Mouse (Mus musculus) gastrocnemius, postnatal 14 days (tissue): ENCODE data around the gene Nrm. TPM values are rescaled to one million over a fixed set of nuclear protein-coding genes. Genes with fewer than 3 reads are reported as not detected.

Experiments used
- DNase-seq: peaks from one replicate; pipeline ENCODE4 v3.0.0; 2021; ENCODE audit warnings: mixed read lengths
- intact Hi-C: fragments of 180-260 bp; cut with DNase I; formaldehyde crosslinking; loops from one replicate; pipeline ENCODE4 v1.15.1; 2025; ENCODE audit warnings: low total_unique reads
- long read RNA-seq, 2 experiments: library from polyadenylated mRNA; stranded (forward); transcript quantifications; one replicate each; pipeline ENCODE4 v2.0.0; 2021
- total RNA-seq, 2 experiments: library from RNA; stranded (reverse); gene quantifications; 2 replicates each; pipeline ENCODE4 v1.2.3; 2021

Gene Nrm
- 1 to 10 TPM; 4.8 TPM for total RNA-seq
- long read RNA-seq, experiment 1, transcript Nrm-201 (4 exons, 1,466 nt): major isoform, 5 of 5 reads
- long read RNA-seq, experiment 1, partial matches to known transcripts: 0 of 5 reads
- long read RNA-seq, experiment 1, other reads (novel, unspliced or antisense): 0 of 5 reads
- long read RNA-seq, experiment 2, partial matches to known transcripts: 0 of 4 reads
- long read RNA-seq, experiment 2, other reads (novel, unspliced or antisense): 0 of 4 reads

GRCm38 (mm10) chr17:35861198-35861857 is at the start of gene Nrm:
Nrm (plus strand) TSS chr17:35861318.
- DNase-seq: peak; percentile 91
- intact Hi-C loops: no loop called here

- no peak for DNase-seq
- intact Hi-C loops: no loop called here
Observed at GRCm38 (mm10) chr17:35812307-35812706, 48.8 kb upstream of the Nrm start.

GRCm38 (mm10) chr17:35812736-35813135 is 48.4 kb upstream of the Nrm start:
- intact Hi-C loops: no loop called here
- DNase-seq: no peak

GRCm38 (mm10) chr17:35813245-35813647 is 47.9 kb upstream of the Nrm start:
- intact Hi-C loops: no loop called here
- DNase-seq: peak; percentile 92

GRCm38 (mm10) chr17:35813653-35814052 is 47.5 kb upstream of the Nrm start:
- intact Hi-C loops: no loop called here

GRCm38 (mm10) chr17:35814678-35815077 is 46.4 kb upstream of the Nrm start:
- intact Hi-C loops: no loop called here
- DNase-seq: no peak

More at GRCm38 (mm10) chr17:35813653-35814052, 47.5 kb upstream of the Nrm start:
- no peak for DNase-seq

GRCm38 (mm10) chr17:35815836-35816235 is 45.3 kb upstream of the Nrm start:
- no peak for DNase-seq
- intact Hi-C loops: no loop called here

GRCm38 (mm10) chr17:35816686-35817085 is 44.4 kb upstream of the Nrm start:
- no peak for DNase-seq
- intact Hi-C loops: no loop called here

- no peak for DNase-seq
- intact Hi-C loops: no loop called here
Observed at GRCm38 (mm10) chr17:35817226-35817625, 43.9 kb upstream of the Nrm start.

- DNase-seq: no peak
- intact Hi-C loops: no loop called here
Observed at GRCm38 (mm10) chr17:35820111-35820510, 41.0 kb upstream of the Nrm start.

- DNase-seq: peak; percentile 83
- intact Hi-C loops: no loop called here
Observed at GRCm38 (mm10) chr17:35821439-35822430, 39.4 kb upstream of the Nrm start, which contains the start of gene Ier3. Ier3 (plus strand) TSS chr17:35821684.

- no peak for DNase-seq
- intact Hi-C loops: no loop called here
Observed at GRCm38 (mm10) chr17:35822564-35822963, 38.6 kb upstream of the Nrm start.

- intact Hi-C loops: no loop called here
- DNase-seq: peak; percentile 89
Observed at GRCm38 (mm10) chr17:35822964-35823937, 37.9 kb upstream of the Nrm start, which contains the start of gene Flot1. Flot1 (plus strand) TSS chr17:35823230.

- intact Hi-C loops: no loop called here
Observed at GRCm38 (mm10) chr17:35824402-35824801, 36.7 kb upstream of the Nrm start.

GRCm38 (mm10) chr17:35825109-35825850 is 35.8 kb upstream of the Nrm start:
- intact Hi-C loops: loop anchor here (5.0 kb wide), 1 partner anchor 83 kb away; no protein-coding TSS in a partner anchor
- DNase-seq: no peak

More at GRCm38 (mm10) chr17:35824402-35824801, 36.7 kb upstream of the Nrm start:
- DNase-seq: no peak

GRCm38 (mm10) chr17:35829737-35830136 is 31.4 kb upstream of the Nrm start:
- peak; percentile 86 for DNase-seq
- intact Hi-C loops: loop anchor here (5.0 kb wide), 1 partner anchor 87 kb away; no protein-coding TSS in a partner anchor

- DNase-seq: no peak
- intact Hi-C loops: no loop called here
Observed at GRCm38 (mm10) chr17:35832400-35833238, 28.5 kb upstream of the Nrm start.
